Mouse (Mus musculus) adrenal gland (tissue): ENCODE measurements at regions not wholly inside any gene's neighbourhood (a gene's known extent, or its start where the extent isn't known, plus 50 kb on each side); places are given as distances from the start of the nearest gene placed in this dataset.

Experiments used
- intact Hi-C: fragments of 180-260 bp; cut with DNase I; formaldehyde crosslinking; loops from one replicate; pipeline ENCODE4 v1.15.1; 2025

- intact Hi-C loops, result no loop called here
Observed at GRCm38 (mm10) chr17:29430401-29430800, 60.2 kb upstream of the Pim1 start.

- intact Hi-C loops, result no loop called here
Observed at GRCm38 (mm10) chr17:29430806-29431205, 59.7 kb upstream of the Pim1 start.

GRCm38 (mm10) chr17:29431553-29432297, 58.8 kb upstream of the Pim1 start:
- intact Hi-C loops, result no loop called here

- intact Hi-C loops, result no loop called here
Observed at GRCm38 (mm10) chr17:29432666-29433065, 57.9 kb upstream of the Pim1 start.

GRCm38 (mm10) chr17:29433370-29433769, 57.2 kb upstream of the Pim1 start:
- intact Hi-C loops, result no loop called here

- intact Hi-C loops, result no loop called here
Observed at GRCm38 (mm10) chr17:29434074-29434944, 56.2 kb upstream of the Pim1 start.

- intact Hi-C loops, result loop anchor here (2.0 to 5.0 kb wide), 2 partner anchors 38 to 55 kb away; partner anchors contain the start of gene Pim1
Observed at GRCm38 (mm10) chr17:29435345-29436006, 55.1 kb upstream of the Pim1 start.

- intact Hi-C loops, result loop anchor here (2.0 to 5.0 kb wide), 2 partner anchors 39 to 54 kb away; partner anchors contain the start of gene Pim1
Observed at GRCm38 (mm10) chr17:29436484-29436870, 54.1 kb upstream of the Pim1 start.

GRCm38 (mm10) chr17:29436871-29437534, 53.5 kb upstream of the Pim1 start:
- intact Hi-C loops, result loop anchor here (2.0 to 5.0 kb wide), 2 partner anchors 40 to 54 kb away; partner anchors contain the start of gene Pim1

GRCm38 (mm10) chr17:29437535-29438324, 52.8 kb upstream of the Pim1 start:
- intact Hi-C loops, result loop anchor here (2.0 to 5.0 kb wide), 2 partner anchors 40 to 53 kb away; partner anchors contain the start of gene Pim1

- intact Hi-C loops, result loop anchor here (5.0 kb wide), 1 partner anchor 41 kb away; no protein-coding TSS in a partner anchor
Observed at GRCm38 (mm10) chr17:29438347-29439235, 52.0 kb upstream of the Pim1 start.

- intact Hi-C loops, result loop anchor here (5.0 kb wide), 1 partner anchor 43 kb away; no protein-coding TSS in a partner anchor
Observed at GRCm38 (mm10) chr17:29439992-29440391, 50.6 kb upstream of the Pim1 start.

GRCm38 (mm10) chr17:29440490-29440889, 50.1 kb upstream of the Pim1 start:
- intact Hi-C loops, result no loop called here
